Mouse (Mus musculus): ENCODE measurements around the gene Robo2. TPM values are rescaled to one million over a fixed set of nuclear protein-coding genes. Genes with fewer than 3 reads are reported as not detected.

The Robo2 gene
- 5.8 and 9.3 TPM in 2 replicates for total RNA-seq (2021)
- long read RNA-seq, experiment 1 = 0 reads
- long read RNA-seq, experiment 2 = 0 reads

DNA sequence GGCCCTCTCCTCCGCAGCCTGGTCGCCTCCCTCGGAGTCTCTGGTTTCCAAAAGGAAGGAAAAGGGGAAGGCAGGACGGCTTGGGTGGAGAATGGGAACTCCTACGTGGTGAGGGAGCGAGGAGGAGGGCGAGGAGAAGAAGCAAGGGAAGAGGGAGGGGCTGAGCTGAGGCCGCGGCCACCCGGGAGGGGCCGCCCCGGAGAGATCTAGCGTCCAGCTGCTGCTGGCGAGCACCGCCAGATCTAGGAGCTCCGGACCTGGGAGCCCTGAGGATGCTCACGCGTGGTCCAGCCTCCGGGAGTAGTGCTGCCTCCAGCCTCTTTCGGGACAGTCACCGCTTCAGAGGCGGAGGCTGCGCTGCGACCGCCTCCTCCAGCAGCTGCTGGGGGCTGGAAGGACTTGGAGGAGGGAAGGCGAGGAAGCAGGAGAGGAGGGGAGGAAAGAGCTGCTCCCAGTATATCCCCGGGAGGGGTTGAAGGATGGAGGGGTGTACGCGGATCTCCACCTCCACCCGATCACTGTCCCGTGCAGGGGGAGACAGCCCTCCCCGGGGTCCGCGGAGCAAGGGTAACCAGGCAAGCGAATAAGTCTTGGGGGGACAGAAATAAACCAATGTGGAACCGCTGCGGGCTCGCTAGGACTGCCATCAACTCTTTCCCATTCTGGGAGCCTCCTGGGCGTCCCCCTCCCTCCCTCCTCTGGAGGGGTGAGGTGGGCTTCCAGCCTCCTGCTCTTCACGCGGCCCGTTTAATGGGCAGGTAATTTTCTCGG is at the start of gene Robo2:
Robo2 (minus strand) TSS at position 345 of the 771 bp plus-strand sequence.
- peak; percentile 50 for DNase-seq

DNA sequence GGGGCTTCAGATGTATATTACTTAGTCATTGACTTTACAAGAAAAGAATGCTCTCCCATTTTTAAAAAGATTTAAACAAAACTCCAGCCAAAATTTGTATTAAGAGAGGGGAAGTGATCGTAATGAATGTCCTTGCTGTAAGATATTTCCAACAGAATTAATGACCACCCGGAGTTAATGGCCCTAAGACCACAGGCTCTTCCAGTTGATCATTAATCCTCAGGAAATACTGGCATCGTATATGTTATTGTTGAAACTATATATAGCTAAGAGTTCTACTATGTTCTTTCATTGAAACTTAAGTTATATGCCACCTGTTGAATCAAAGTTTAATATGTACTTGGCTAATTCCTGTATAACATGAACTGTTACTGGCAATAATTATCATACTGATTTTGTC is 46.5 kb upstream of the Robo2 start:
- no peak for DNase-seq

DNA sequence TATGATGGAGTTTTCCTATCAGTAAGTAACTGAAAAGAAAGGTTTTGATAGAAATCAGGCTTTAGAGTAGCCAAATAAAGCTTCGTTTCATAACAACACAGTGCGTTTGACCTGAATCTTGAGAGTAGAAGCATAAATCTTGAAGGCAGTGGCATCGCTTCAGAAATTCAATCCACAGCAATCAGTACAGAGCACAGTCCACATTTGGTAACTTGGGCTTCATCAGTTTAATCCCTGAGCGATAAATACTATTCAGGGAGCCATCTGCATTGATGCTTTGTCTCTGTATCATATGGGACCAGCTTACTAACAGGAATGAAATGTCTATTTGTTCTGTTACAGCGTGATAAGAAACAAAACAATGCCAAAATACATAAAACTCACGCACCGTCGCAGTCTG is 46.1 kb upstream of the Robo2 start:
- DNase-seq = no peak

DNA sequence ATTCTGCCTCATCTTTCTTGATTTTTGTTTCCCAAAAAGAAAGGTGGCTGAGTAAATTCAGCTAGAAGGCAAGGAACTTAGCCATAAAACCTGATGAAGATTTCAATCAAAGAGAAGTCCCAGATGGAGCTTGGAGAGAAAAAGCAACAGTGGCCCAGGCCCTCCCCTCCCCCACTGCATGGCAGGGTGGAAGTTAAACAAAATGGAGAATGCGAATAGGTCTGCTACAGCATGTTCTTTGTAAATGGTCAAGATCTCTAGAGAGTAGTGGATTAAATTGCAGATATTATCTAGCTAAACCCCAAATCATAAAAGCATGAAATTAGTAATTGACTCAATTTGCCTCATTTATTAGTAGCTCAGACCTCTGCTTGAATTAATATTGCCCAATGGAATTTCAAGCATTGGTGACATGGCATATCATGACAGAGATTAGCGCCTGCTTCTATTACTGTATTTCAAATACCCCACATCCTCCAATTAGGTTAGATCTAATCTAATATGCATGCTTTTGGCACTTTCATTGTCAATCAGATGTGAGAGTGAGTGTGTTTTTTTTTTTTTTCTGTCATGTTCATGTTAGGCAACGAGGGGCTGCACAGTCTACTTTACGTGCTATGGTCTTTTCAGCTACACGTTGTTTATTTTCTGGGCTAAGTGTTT is 45.3 kb upstream of the Robo2 start:
- DNase-seq = no peak

DNA sequence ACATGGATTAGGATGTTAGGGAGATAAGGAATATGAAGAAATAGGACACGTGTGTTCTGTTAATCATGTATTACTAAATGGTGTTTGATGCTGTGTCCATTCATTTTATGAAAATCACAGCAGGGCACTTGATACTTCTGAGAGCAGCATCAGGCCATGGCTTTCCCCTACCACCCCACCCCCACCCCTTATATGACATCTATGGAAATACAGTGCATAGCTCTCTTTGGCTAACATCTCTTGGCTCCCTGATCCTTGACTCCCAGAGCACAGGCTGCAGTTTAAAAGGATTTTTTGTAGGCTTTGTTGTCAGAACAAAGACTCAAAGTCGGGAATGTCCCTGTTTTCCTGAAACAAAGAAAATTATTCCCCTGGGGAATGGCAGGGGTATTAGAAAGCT is 43.6 kb upstream of the Robo2 start:
- no peak for DNase-seq

DNA sequence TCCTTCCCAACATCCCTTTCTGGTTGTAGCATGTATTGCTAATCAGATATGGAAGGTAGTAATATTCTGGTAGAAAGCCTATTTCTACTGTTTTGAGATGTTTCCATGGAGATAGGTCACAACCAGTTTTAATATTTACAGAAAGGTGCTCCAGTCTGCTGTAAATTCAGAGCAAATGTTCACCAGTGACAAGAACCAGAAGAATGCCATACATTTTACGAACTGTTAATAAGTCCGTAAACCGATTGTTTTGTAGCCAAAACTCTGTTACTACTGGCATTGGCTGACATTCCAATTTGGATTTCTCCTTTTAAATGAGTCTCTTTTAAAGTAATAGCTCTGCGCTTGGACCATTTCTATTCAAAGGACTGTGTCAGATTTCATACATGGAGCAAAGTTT is 36.4 kb upstream of the Robo2 start:
- DNase-seq = no peak

DNA sequence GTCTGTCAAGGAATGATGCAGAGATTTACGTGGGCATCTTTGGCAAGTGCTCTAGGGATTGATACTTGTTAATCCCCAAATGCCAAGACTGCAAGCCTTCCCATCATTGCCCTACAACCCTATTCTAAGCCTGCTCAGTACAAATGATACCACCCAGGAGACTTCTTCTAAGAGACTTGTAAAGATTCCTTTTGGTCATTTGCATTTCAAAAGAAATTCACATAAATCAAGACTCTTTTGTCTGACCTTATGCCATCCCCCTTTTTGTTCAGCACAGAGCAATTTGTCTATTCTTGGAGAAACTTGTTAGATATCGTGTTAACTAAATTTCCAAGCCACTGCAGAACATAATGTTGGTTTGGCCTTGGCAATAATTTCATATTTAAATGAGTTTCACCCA is 15.4 kb upstream of the Robo2 start:
- DNase-seq = no peak

DNA sequence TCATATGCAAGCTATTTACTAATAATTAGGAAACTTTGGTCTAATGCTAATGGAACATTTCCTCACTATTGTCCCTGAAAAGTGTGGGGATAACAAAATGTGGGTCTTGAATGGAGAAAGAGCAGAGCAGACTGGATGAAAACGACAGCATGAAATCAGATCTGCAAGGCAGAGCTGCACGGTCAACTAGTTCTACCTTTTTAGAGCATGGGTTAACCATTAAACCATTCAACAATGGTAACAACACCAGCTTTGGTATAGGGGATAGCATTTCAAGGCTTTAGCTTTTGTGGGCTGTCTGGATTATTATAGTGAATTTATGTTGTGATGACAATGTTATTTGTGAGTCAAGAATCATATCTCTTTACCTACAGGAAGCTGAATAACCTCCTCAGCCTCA is 8.7 kb upstream of the Robo2 start:
- no peak for DNase-seq

DNA sequence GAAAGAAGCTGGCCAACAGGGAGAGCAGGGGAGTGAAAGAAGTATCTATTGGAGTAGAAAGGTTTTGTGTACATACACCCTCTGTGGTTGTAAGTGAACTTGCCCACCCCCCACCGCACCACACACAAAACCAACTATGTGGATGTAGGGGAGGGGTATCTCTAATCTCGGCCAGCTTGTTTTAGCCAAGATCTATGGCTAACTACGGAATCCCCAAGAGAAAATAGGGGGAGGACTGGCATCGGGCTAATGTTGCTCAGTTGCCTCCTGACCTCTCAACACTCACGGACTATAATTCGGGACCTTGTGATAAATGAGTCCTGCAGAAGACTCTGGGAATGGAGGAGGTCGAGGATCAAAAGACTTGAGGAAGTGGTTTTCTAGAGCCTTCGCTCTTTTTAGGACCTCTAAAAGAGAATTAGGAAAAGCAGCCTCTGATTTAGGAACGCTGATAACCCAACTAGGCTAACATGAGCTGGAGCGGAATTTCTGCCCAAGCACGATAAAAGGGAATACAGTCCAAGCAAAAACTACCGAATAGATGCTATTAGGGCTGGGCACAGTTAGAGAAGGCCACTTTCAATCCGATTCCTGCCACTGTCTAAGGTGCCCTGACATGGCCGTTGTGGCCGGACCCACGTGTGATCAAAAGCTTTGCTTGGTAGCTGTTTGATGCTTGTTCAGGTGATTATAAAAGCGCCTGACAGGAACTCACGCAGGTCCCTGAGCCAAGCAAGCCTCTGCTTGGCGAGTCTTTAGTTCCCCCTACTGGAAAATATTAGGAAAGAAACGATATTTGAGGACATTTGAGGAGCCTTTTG is 1.1 kb upstream of the Robo2 start:
- DNase-seq = peak; percentile 29

DNA sequence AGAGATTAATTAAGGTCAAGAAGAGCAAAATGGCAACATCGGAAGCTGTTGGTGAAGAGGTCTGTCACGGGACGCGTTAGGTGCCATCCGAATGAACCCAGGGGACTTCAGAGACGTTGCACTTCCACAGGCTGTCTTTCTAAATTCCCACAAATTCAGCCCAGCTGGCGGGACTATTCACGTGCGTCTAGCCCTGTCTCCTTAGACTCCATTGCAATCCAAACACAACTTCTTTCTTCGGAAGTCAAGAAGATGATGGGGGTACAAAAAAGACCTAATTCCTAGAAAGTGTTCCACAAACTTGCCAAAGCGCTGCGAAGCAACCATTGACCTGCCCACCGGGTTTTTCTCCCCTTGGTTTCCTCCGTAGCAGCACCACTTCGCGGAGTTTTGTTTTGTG is 604 bp downstream of the Robo2 start:
- no peak for DNase-seq

DNA sequence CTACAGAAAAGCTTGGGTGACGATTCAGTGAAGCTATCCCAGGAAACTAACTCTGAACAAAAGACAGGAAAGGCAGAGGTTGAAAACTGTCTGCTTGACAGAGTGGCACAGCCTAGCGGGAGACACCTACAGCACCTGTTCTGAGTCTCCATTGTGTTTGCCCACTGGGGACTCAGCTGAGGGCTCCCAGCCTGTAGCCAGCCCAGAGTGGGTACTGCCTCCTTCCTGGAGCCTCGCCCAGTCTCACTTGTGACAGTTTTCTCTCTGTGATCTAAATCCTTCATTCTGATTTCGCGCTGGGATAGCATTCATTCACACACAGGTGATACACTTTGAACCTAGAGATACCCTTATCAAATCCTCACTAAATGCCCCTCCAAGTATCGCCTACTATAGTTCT is 1.5 kb downstream of the Robo2 start:
- no peak for DNase-seq

DNA sequence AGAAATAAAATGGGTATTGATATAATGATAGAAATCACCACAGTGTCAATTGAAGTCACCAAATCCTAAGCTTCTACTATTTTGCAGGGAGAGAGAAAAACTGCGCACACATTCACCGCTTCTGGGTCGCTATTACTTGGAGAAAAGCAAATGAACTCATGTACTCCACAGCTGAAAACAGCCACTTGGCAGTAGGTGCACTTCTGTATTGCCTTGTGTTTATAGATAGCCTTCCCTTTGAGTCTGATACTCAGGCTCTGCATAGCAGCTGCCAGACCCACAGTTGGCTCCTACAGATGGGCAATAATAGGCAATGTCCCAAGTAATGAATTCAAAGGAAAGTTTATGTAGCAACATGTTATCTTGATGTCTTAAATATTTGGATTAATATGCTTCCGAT is 2.1 kb downstream of the Robo2 start:
- no peak for DNase-seq

DNA sequence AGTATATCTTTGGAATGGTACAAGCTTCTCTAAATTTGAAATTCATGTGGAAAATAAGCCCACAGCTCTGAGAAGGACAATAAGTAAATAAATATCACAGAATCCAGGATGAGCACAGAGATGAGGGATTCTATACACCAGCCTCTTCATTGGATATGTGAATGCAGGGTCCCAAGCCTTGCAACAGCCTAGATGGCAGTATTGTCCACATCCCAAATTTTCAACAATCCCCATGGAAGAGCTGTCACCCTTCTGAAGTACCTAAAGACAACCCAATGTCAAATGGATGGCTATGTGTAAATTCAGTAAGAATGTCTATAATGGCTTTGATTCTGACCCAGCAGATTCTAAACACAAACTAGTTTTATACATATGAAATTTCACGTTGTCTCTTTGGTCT is 3.1 kb downstream of the Robo2 start:
- no peak for DNase-seq

DNA sequence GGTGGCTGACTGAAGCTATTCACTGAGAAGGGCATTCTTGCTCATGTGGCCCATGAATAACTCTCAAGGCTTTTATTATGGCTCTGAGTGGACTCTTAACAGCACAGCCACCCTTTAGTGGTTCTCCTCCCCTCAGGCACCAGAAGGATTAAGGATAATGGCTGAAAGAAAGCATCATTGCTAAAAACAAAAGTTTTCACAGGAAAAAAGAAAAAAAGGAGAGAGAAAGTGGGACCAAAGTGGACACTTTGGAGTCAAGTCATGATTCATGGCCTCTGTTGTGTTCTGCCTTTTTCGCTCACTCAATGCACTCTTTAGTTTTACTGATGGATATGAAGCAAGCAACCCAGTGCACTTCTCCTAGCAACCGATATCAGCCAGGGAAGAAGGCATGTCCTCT is 14.3 kb downstream of the Robo2 start:
- no peak for DNase-seq

DNA sequence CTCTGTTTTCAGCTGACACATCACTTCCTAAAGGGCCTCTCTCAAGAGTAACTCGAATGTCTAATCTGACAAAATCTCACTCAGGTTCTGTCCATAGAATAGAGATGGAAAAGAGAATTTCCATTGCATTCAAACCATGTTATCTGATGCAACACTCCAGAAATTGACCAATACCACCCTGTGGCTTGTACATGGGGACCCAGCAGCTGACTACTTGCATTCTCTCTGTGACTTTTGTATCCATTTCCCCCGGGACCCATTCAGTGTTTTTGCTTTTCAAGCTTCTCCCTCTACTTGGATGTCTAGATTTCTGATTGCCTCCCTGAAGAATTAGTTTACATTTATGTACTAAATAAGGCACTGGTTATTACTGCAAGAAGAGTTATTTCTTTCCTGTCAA is 15.9 kb downstream of the Robo2 start:
- DNase-seq = no peak

DNA sequence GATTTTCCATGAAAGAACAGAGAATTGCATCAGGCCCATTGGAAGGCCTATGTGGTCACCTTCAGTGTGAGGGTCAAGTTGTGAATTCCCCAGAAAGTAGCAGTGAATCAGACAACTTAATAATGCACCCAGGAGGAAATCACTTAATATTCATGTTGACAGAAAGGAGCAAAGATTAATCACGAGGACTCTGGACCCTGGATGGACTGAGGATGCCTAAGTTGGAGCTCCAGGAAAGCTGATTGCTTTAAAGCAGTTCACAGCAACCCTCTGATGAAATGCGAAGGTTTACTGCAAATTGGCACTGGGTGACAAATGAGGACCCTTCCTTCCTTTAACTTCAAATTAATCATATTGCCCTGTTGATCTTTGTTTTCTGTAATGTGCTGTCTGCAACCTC is 32.2 kb downstream of the Robo2 start:
- DNase-seq = no peak

DNA sequence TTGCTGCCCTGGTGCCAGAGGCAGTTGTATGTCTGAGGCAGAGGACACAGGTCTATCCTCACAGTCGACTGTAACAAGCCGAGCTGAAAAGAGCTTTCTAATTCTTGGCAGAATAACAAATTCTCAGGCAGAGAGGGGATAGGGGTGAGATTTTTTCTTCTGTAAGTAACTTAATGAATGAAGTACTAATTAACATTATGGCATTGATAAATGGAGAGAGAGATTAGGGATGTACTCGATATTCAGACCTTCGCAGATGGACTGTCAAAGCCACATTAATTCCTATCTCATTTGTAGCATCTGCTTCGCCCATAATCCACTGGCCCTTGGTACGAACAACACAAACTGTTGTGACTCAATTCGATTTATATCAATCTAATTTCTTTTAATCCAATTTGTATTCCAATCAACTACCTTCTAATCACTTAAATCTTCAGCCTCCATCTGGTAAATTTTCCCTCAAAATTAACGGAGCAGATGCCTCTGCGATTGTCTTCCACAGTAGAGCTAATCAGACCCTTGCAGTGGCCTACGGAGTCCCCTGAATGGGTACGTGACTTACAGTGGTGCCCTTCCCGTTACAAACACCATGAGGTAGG is 36.2 kb downstream of the Robo2 start:
- DNase-seq = no peak

DNA sequence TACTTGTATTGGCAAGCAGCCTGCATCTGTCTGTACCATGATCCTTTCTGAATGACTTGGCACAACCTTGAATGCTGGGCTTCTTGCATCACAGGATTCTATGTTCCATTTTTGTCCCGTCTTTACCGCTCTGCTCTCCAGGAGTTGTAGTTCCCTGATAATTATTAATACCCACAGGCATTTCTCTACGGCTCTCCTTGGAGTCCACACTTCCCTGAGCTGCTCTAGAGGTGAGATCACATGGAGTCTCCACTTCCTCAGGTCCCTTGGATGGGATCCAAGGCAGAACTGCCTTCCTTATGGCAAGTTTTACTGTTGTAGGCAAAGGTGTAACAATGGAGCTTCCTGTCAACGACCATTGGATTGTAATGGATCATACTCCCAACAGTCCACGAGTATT is 37.1 kb downstream of the Robo2 start:
- DNase-seq = no peak

DNA sequence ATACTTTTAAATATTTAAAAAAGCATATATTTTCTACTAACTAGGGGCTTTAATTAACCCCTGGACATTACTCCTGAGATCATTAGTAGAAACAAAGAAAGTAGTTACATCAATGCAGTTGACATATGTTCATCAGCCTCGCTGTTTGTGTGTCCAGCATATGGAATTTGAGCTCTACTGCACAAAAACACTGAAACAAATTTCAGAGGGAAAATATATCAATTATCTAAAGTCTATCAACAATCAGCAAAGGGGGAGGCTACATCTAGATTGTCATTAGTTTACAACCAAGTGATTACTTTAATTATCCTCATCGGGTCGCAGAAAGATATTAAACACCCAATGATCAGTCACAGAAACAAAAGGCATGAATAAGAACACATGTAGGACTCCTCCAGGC is 38.2 kb downstream of the Robo2 start:
- no peak for DNase-seq

DNA sequence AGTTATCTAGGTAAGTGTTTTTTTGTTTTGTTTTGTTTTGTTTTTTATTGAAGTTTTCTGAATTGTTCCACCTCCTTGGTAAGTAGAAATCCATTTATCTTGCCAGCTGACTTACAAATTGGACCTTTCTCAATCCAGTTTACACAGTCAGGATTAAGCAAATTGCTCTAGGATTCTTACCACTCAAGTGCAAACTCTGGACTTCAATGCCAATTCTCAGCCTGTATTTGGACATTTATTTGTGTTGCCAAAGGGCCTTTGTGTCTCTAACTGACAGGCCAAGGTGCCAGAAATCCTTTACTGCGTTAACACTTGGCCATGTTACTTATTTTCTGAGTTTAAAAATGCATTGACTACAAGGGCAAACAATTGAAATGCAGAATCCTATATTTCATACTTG is 38.7 kb downstream of the Robo2 start:
- no peak for DNase-seq

DNA sequence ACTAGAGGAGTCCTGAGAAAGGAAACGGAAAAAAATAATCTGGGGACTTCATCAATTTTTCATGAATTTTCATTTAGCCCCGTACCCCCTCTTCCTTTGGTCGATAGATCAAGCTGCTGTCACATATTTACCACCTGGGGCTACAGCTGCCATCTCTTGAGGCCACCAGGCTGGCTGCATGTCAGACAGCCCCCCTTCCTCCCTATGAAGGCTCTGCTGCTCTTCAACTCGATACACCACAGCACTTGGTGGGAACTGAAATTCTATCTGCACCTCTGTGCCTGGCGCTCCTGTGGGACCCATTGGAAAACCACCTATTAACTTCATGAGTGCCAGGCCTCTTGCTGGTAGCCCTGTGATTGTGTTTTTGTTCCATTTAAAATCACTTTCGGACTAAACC is 63.2 kb downstream of the Robo2 start:
- DNase-seq = no peak

DNA sequence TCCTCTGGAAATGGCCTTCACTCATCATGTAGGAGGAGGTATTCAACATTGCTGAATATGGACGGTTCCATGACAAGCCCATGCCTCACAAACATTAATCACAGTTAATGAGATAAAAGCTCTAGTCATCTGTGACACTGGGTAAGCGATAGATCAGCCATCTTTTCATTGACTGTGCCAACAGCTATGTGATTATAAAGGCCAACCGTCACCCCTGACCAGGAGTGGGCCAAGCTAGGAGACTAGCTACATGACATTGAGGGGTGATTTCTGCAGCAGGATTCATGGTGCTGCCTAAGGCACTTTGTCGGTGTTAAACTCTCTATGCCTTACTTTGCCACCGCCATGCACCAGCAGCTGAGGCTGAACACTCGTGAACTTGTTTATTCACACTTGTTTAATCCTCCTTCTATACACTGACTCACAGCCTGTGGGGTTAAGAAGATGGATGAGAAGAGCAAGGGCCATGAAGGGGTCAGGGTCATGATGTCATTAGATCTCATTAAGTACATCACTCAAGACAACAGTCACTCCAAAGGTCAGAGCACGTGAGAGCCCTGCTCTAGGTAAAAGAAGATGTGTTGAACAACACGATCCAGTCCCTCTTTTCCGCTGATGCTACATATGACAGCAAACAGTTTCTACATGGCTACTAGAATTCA is 72.5 kb downstream of the Robo2 start:
- DNase-seq = no peak

Measured in adrenal gland, postnatal 14 days (tissue).